8 mouse cellular contexts compared by ENCODE assay signal in the genomic region with DNA sequence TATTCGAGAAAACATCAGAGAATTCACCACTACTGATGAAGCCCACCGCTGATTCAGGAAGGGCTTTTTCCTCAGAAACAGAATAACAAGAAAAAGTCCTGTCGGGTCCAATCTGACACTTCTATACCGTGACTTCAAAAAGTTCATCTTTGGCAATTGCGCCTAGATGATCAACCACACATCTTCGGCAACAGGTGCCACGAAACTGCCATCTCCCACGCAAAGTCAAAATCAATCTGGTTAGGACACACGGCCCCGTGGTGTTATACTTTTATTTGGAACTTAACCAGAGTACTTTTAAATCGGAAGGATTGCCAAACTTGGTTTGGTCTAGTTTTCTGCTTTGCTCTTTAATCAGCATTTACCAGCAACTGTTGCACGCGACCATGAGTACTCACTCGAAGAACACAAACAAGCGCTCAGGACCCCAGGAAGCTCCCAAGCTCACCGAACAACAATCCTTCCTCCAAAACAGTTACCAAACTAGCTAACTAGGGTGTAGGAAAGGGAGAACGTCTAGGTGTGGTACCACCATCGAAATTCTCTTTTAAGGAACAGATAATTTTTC. TPM values are rescaled to one million over a fixed set of nuclear protein-coding genes. Genes with fewer than 3 reads are reported as not detected.
DNase-seq lines count a peak whose midpoint lies in the region; ATAC-seq and TF ChIP-seq lines count a peak whose summit lies in the region.

No protein-coding gene starts in this region.

- peak overlapping the region; percentile 80 for H3K4me3 ChIP-seq in heart, embryonic 11.5 days (ENCODE audit: low read depth, low read length)
- H3K4me3 ChIP-seq in MEL (ENCODE audit: control insufficient read depth in 1 of 2, insufficient read depth in 1 of 2, low read depth in 2 of 2, low read length in 2 of 2), result peak overlapping the region; percentile 94 to 97
- H3K4me3 ChIP-seq in hindbrain, embryonic 11.5 days (ENCODE audit: low read depth, low read length), result peak overlapping the region; percentile 84
- H3K4me3 ChIP-seq in midbrain, embryonic 10.5 days, result peak overlapping the region; percentile 91

- H3K36me3 ChIP-seq in heart, embryonic 11.5 days (ENCODE audit: control insufficient read depth, insufficient read depth, low read length), result no peaks in the 10 kb centered on the region
- H3K36me3 ChIP-seq in MEL (ENCODE audit: control insufficient read depth in 1 of 2, insufficient read depth in 2 of 2, low read length in 2 of 2), result peaks cover 0 to 21% of the 10 kb centered on the region in 2 experiments; a peak in 2 of 4 replicates
- no peaks in the 10 kb centered on the region for H3K36me3 ChIP-seq in hindbrain, embryonic 11.5 days (ENCODE audit: control insufficient read depth, insufficient read depth, low read length)
- H3K36me3 ChIP-seq in midbrain, embryonic 10.5 days, result peaks cover 6% of the 10 kb centered on the region

- TF ChIP-seq EP300 in MEL (IDR thresholded peaks at IDR 0.05; ENCODE audit: low read depth in 1 of 2, low read length in 2 of 2), result peak in 1 of 2 experiments; percentile 8; a peak in 1 of 4 replicates

- DNase-seq in heart, postnatal 25 days (ENCODE audit: low spot score), result no peak
- peak; percentile 76 for DNase-seq in MEL (ENCODE audit: low read depth, low spot score)
- peak; percentile 44 for DNase-seq in hindbrain, embryonic 11.5 days (ENCODE audit: low spot score)
- peak; percentile 35 for DNase-seq in midbrain, embryonic 10.5 days (ENCODE audit: low spot score)
- DNase-seq in left cerebral cortex, adult 9 months (ENCODE audit: low spot score in 2 of 2), result no peak
- no peak for DNase-seq in ovary, postnatal 36 days (ENCODE audit: low spot score)

- no peaks in the 10 kb centered on the region for H3K9me3 ChIP-seq in heart, embryonic 11.5 days (replicated peaks; ENCODE audit: control insufficient read depth, low read length)
- H3K9me3 ChIP-seq in MEL (replicated peaks; ENCODE audit: insufficient read depth, low read length), result no peaks in the 10 kb centered on the region
- H3K9me3 ChIP-seq in hindbrain, embryonic 11.5 days (ENCODE audit: control insufficient read depth, low read length), result no peaks in the 10 kb centered on the region
- no peaks in the 10 kb centered on the region for H3K9me3 ChIP-seq in midbrain, embryonic 10.5 days (replicated peaks)

- no peak for TF ChIP-seq POLR2A in MEL (IDR thresholded peaks at IDR 0.05; ENCODE audit: control insufficient read depth in 1 of 2, insufficient read depth in 1 of 2, low read depth in 1 of 2, low read length in 2 of 2, poor library complexity in 1 of 2)

- intact Hi-C loops in heart, postnatal 25 days (cut with DNase I), result no loop called here

- TF ChIP-seq CTCF in MEL (IDR thresholded peaks at IDR 0.05 in 2 of 3, conservative IDR thresholded peaks at IDR 0.05 in 1 of 3; ENCODE audit: control insufficient read depth in 1 of 3, insufficient read depth in 1 of 3, low read depth in 2 of 3, low read length in 3 of 3, poor library complexity in 1 of 3, severe bottlenecking in 1 of 3), result no peak

- WGBS in heart, embryonic 11.5 days (ENCODE audit: insufficient replicate concordance), result 3% methylated on average over 18 of the region's 18 CpGs
- 2% methylated on average over 18 of the region's 18 CpGs for WGBS in hindbrain, embryonic 11.5 days
- WGBS in midbrain, embryonic 10.5 days, result 3% methylated on average over 18 of the region's 18 CpGs

- peaks cover 55% of the 10 kb centered on the region for H3K79me2 ChIP-seq in MEL (ENCODE audit: control insufficient read depth, insufficient read depth, low read length, poor library complexity)

- H3K4me1 ChIP-seq in heart, embryonic 11.5 days (ENCODE audit: control insufficient read depth, insufficient read depth, low read length), result peaks cover 6% of the 10 kb centered on the region
- H3K4me1 ChIP-seq in MEL (ENCODE audit: control insufficient read depth in 1 of 2, insufficient read depth in 2 of 2, low read length in 2 of 2), result peaks cover 0 to 7% of the 10 kb centered on the region in 2 experiments; a peak in 3 of 4 replicates
- H3K4me1 ChIP-seq in hindbrain, embryonic 11.5 days (replicated peaks; ENCODE audit: control insufficient read depth, insufficient read depth, low read length), result peaks cover 4% of the 10 kb centered on the region; the same call in 1 of the 2 replicates
- H3K4me1 ChIP-seq in midbrain, embryonic 10.5 days, result peaks cover 26% of the 10 kb centered on the region

- H3K9ac ChIP-seq in heart, embryonic 11.5 days (ENCODE audit: low read depth, low read length), result peak overlapping the region; percentile 81
- peak overlapping the region; percentile 82 for H3K9ac ChIP-seq in MEL (ENCODE audit: control insufficient read depth, low read depth, low read length, poor library complexity, severe bottlenecking)
- H3K9ac ChIP-seq in hindbrain, embryonic 11.5 days (ENCODE audit: low read depth, low read length), result peak overlapping the region; percentile 97

- no peaks in the 10 kb centered on the region for H3K27me3 ChIP-seq in heart, embryonic 11.5 days (ENCODE audit: control insufficient read depth, insufficient read depth, low read length)
- H3K27me3 ChIP-seq in MEL (ENCODE audit: control insufficient read depth in 1 of 2, insufficient read depth in 2 of 2, low read length in 2 of 2), result no peaks in the 10 kb centered on the region
- H3K27me3 ChIP-seq in hindbrain, embryonic 11.5 days (ENCODE audit: control insufficient read depth, insufficient read depth, low read length), result no peaks in the 10 kb centered on the region
- no peaks in the 10 kb centered on the region for H3K27me3 ChIP-seq in midbrain, embryonic 10.5 days (ENCODE audit: low read depth, poor library complexity, severe bottlenecking)

- ATAC-seq in heart, embryonic 11.5 days (replicated peaks; ENCODE audit: insufficient number of reproducible peaks, low FRiP score, low TSS enrichment), result no peak
- no peak for ATAC-seq in hindbrain, embryonic 11.5 days (ENCODE audit: low FRiP score)
- no peak for ATAC-seq in megakaryocyte-erythroid progenitor cell, adult 5-6 weeks (replicated peaks; ENCODE audit: low FRiP score, low TSS enrichment, poor library complexity, severe bottlenecking)

- TF ChIP-seq RAD21 in MEL (IDR thresholded peaks at IDR 0.05; ENCODE audit: low read depth, low read length), result no peak

- H3K4me2 ChIP-seq in heart, embryonic 11.5 days, result peak overlapping the region; percentile 94
- peak overlapping the region; percentile 57 for H3K4me2 ChIP-seq in hindbrain, embryonic 11.5 days (replicated peaks; ENCODE audit: low read depth, low read length)

- peak overlapping the region; percentile 97 for H3K27ac ChIP-seq in heart, embryonic 11.5 days (ENCODE audit: low read depth, low read length)
- H3K27ac ChIP-seq in MEL (ENCODE audit: control insufficient read depth, low read depth, low read length), result peak overlapping the region; percentile 68
- H3K27ac ChIP-seq in hindbrain, embryonic 11.5 days (ENCODE audit: low read depth, low read length), result no peak overlapping the region
- peak overlapping the region; percentile 99 for H3K27ac ChIP-seq in midbrain, embryonic 10.5 days (replicated peaks)

TF ChIP-seq in MEL, 35 proteins besides CTCF, POLR2A, EP300 and RAD21:
- TF ChIP-seq SIN3A (IDR thresholded peaks at IDR 0.05; ENCODE audit: low read length) (0 out of 2 replicates have a peak, but pooled peaks have one; percentile 6), ZMIZ1 (IDR thresholded peaks at IDR 0.05; ENCODE audit: low read depth, low read length) (no peak), MAX (IDR thresholded peaks at IDR 0.05; ENCODE audit: low read length) (peak; percentile 12; the same call in 1 of the 2 replicates), MXI1 (IDR thresholded peaks at IDR 0.05; ENCODE audit: low read depth, low read length) (peak; percentile 58), NRF1 (IDR thresholded peaks at IDR 0.05; ENCODE audit: insufficient read depth, low read depth, low read length, poor library complexity, severe bottlenecking) (no peak), BHLHE40 (IDR thresholded peaks at IDR 0.05; ENCODE audit: borderline replicate concordance, low read depth, low read length) (peak; percentile 88), HCFC1 (IDR thresholded peaks at IDR 0.05; ENCODE audit: low read depth, low read length) (no peak), RCOR1 (IDR thresholded peaks at IDR 0.05; ENCODE audit: low read depth, low read length) (peak; percentile 6; the same call in 1 of the 2 replicates)

RNA-seq across cellular contexts. Expression of gene Bptf, which starts 1.6 kb away (rescaled TPM):
- polyA plus RNA-seq in heart, embryonic 11.5 days (2014; fragmentation: Nextera tagmentation; extraction: Ambion mirVana), result 21.2 and 26.5 TPM in 2 replicates
- 10 to 100 TPM; 27.1 to 31.8 TPM for total RNA-seq in heart, postnatal 25 days (2021)
- 27.5 and 31.2 TPM in 2 replicates for total RNA-seq in MEL (2012; rRNA removed)
- polyA plus RNA-seq in MEL (2012; ENCODE audit: insufficient read depth in 1 of 2, insufficient read length in 2 of 2, low read depth in 1 of 2, low replicate concordance in 2 of 2, missing spikeins in 1 of 2), result 10 to 100 TPM; 52.7 to 55.4 TPM
- 40.8 and 55.1 TPM in 2 replicates for polyA plus RNA-seq in hindbrain, embryonic 11.5 days (2014; fragmentation: Nextera tagmentation; extraction: Ambion mirVana)
- polyA plus RNA-seq in midbrain, embryonic 10.5 days (2016; fragmentation: Nextera tagmentation; extraction: Ambion mirVana), result 30.1 and 31.7 TPM in 2 replicates
- total RNA-seq in megakaryocyte-erythroid progenitor cell, adult 5-6 weeks (2014; fragmentation: Nextera tagmentation), result 80.7 and 83.9 TPM in 2 replicates
- total RNA-seq in megakaryocyte-erythroid progenitor cell, adult 5-6 weeks (2017), result 46.5 and 49.6 TPM in 2 replicates

RNA-seq across cellular contexts. Expression of gene Nol11, which starts 58.9 kb away (rescaled TPM):
- 48.8 and 50.0 TPM in 2 replicates for polyA plus RNA-seq in heart, embryonic 11.5 days (2014; fragmentation: Nextera tagmentation; extraction: Ambion mirVana)
- total RNA-seq in heart, postnatal 25 days (2021), result 10 to 100 TPM; 17.4 to 17.7 TPM
- total RNA-seq in MEL (2012; rRNA removed), result 98.9 and 110 TPM in 2 replicates
- 10 to 100 TPM; 58.5 to 93.8 TPM for polyA plus RNA-seq in MEL (2012; ENCODE audit: insufficient read depth in 1 of 2, insufficient read length in 2 of 2, low read depth in 1 of 2, low replicate concordance in 2 of 2, missing spikeins in 1 of 2)
- polyA plus RNA-seq in hindbrain, embryonic 11.5 days (2014; fragmentation: Nextera tagmentation; extraction: Ambion mirVana), result 65.8 and 76.3 TPM in 2 replicates
- polyA plus RNA-seq in midbrain, embryonic 10.5 days (2016; fragmentation: Nextera tagmentation; extraction: Ambion mirVana), result 71.0 and 71.6 TPM in 2 replicates
- total RNA-seq in megakaryocyte-erythroid progenitor cell, adult 5-6 weeks (2014; fragmentation: Nextera tagmentation), result 75.7 and 106 TPM in 2 replicates
- total RNA-seq in megakaryocyte-erythroid progenitor cell, adult 5-6 weeks (2017), result 73.9 and 74.6 TPM in 2 replicates

Comparison
In these comparisons a context has a peak if more than half of its experiments do, and no peak if none do; other contexts are left out.
1. DNase-seq: peak in MEL (single experiment), hindbrain, embryonic 11.5 days (single experiment) and midbrain, embryonic 10.5 days (single experiment); none in heart, postnatal 25 days (single experiment), left cerebral cortex, adult 9 months (0 of 2) and ovary, postnatal 36 days (single experiment).
2. Peak in every context shown above with its lines, with median percentiles within 50 percentile points of each other: H3K4me3 ChIP-seq and H3K9ac ChIP-seq.